Mouse (Mus musculus): ENCODE data around the gene Dcaf6. TPM values are rescaled to one million over a fixed set of nuclear protein-coding genes. Genes with fewer than 3 reads are reported as not detected.
"Not testable (repeated sequence)": the region's sequence is repeated elsewhere in the genome, so short reads cannot be mapped to it uniquely, and the experiment has no call there.

Gene Dcaf6
- polyA plus RNA-seq, 1 experiment = 26.0 TPM

GRCm38 (mm10) chr1:165342126-165342525, 118.1 kb downstream of the Dcaf6 start:
- 65% methylated on average over 7 of the region's 7 CpGs for WGBS
- Histone ChIP-seq H3K4me3 (replicated peaks; ENCODE audit: extremely low read depth, low read depth, low read length) (no peak overlapping the region), H3K4me1 (ENCODE audit: control insufficient read depth, insufficient read depth, low read length) (no peaks in the 10 kb centered on the region)
- DNase-seq = no peak
- no peak for TF ChIP-seq POLR2A (IDR thresholded peaks at IDR 0.05; ENCODE audit: borderline replicate concordance, extremely low read depth, low read depth, low read length)
- TF ChIP-seq CTCF (IDR thresholded peaks at IDR 0.05; ENCODE audit: insufficient read depth, low read length) = no peak

DNA sequence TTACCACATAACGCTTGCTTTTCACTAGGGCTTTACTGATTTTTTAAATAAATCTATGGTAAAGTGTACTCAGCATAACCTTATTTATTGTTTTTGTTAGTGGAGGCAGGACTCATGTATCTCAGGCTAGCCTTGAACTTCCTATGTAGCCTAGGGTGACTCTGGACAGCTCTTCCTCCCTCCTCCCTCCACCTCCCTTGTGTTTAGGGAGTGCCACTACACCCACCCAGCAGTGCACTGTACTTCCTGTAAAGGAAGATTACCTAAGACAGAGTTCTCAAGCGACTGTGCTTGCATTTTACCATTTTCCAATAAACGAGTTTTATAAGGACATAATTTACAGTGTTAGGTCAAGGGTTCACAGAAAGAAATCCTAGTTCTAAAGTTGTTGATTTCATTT, 127.5 kb downstream of the Dcaf6 start:
- H3K4me1 ChIP-seq (ENCODE audit: control insufficient read depth, insufficient read depth, low read length) = no peaks in the 10 kb centered on the region
- DNase-seq = no peak
- no peak overlapping the region for H3K4me3 ChIP-seq (replicated peaks; ENCODE audit: extremely low read depth, low read depth, low read length)
- TF ChIP-seq CTCF (IDR thresholded peaks at IDR 0.05; ENCODE audit: insufficient read depth, low read length) (no peak), POLR2A (IDR thresholded peaks at IDR 0.05; ENCODE audit: borderline replicate concordance, extremely low read depth, low read depth, low read length) (no peak)
- 73% methylated on average over 3 of the region's 3 CpGs for WGBS

- no peak overlapping the region for H3K4me3 ChIP-seq (replicated peaks; ENCODE audit: extremely low read depth, low read depth, low read length)
- no peak for TF ChIP-seq CTCF (IDR thresholded peaks at IDR 0.05; ENCODE audit: insufficient read depth, low read length)
- no peak for TF ChIP-seq POLR2A (IDR thresholded peaks at IDR 0.05; ENCODE audit: borderline replicate concordance, extremely low read depth, low read depth, low read length)
- no peak for DNase-seq
- H3K4me1 ChIP-seq (ENCODE audit: control insufficient read depth, insufficient read depth, low read length) = no peaks in the 10 kb centered on the region
Measured at GRCm38 (mm10) chr1:165330859-165331258, 129.4 kb downstream of the Dcaf6 start.

GRCm38 (mm10) chr1:165328384-165329289, 131.6 kb downstream of the Dcaf6 start:
- H3K4me3 ChIP-seq (replicated peaks; ENCODE audit: extremely low read depth, low read depth, low read length); DNase-seq; H3K4me1 ChIP-seq (ENCODE audit: control insufficient read depth, insufficient read depth, low read length): not testable (repeated sequence)
- WGBS = 93% methylated on average over 17 of the region's 17 CpGs

GRCm38 (mm10) chr1:165327831-165328230, 132.4 kb downstream of the Dcaf6 start:
- Histone ChIP-seq H3K4me3 (replicated peaks; ENCODE audit: extremely low read depth, low read depth, low read length) (no peak overlapping the region), H3K4me1 (ENCODE audit: control insufficient read depth, insufficient read depth, low read length) (no peaks in the 10 kb centered on the region)
- no peak for DNase-seq
- 67% methylated on average over 5 of the region's 5 CpGs for WGBS
- TF ChIP-seq POLR2A (IDR thresholded peaks at IDR 0.05; ENCODE audit: borderline replicate concordance, extremely low read depth, low read depth, low read length) = no peak
- TF ChIP-seq CTCF (IDR thresholded peaks at IDR 0.05; ENCODE audit: insufficient read depth, low read length) = no peak

DNA sequence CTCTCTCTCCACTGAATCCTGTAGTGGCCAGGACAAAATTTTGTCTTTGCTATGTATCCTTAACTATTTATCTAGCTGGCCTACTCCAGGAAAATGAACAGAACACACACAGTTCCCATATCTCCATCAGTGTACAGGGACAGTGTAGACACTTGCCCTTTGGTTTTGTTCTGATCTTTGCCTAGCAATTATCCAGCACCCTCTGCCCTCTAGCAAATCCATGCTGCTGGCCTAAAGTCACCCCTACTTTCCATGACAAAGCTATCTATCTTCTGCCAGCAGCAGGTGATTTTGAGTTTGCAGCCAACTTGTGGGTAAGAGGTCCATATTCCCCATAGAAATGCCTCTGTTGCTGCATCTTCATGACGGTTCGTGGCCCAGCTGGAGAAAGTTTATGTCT, 132.9 kb downstream of the Dcaf6 start:
- no peak for TF ChIP-seq CTCF (IDR thresholded peaks at IDR 0.05; ENCODE audit: insufficient read depth, low read length)
- no peak for TF ChIP-seq POLR2A (IDR thresholded peaks at IDR 0.05; ENCODE audit: borderline replicate concordance, extremely low read depth, low read depth, low read length)
- 73% methylated on average over 2 of the region's 2 CpGs for WGBS
- Histone ChIP-seq H3K4me3 (replicated peaks; ENCODE audit: extremely low read depth, low read depth, low read length) (no peak overlapping the region), H3K4me1 (ENCODE audit: control insufficient read depth, insufficient read depth, low read length) (no peaks in the 10 kb centered on the region)
- DNase-seq = no peak

DNA sequence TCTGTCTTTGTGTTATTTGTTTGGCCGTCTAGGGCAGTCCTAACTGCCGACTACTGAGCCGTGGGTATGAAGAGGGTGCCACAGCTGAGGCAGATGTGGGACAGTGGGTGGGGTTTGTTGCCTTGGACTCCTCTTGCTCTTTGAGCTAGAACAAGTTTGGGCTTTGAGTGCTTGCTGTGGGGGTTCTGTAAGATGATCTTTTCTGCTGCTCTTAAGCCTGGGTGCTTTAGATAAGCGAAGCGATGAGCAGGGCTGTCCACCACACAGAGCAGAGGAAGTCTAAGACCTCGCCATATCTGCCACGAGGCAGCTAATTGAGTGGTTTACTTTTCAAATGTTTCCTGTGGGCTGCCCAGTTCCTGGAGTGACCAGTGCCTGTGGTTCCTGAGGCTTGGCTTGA, 137.3 kb downstream of the Dcaf6 start:
- Histone ChIP-seq H3K4me3 (replicated peaks; ENCODE audit: extremely low read depth, low read depth, low read length) (no peak overlapping the region), H3K4me1 (ENCODE audit: control insufficient read depth, insufficient read depth, low read length) (no peaks in the 10 kb centered on the region)
- TF ChIP-seq POLR2A (IDR thresholded peaks at IDR 0.05; ENCODE audit: borderline replicate concordance, extremely low read depth, low read depth, low read length) (no peak), CTCF (IDR thresholded peaks at IDR 0.05; ENCODE audit: insufficient read depth, low read length) (no peak)
- WGBS = 40% methylated on average over 7 of the region's 7 CpGs
- no peak for DNase-seq

- Histone ChIP-seq H3K4me3 (replicated peaks; ENCODE audit: extremely low read depth, low read depth, low read length) (no peak overlapping the region), H3K4me1 (ENCODE audit: control insufficient read depth, insufficient read depth, low read length) (no peaks in the 10 kb centered on the region)
- 78% methylated on average over 7 of the region's 7 CpGs for WGBS
- TF ChIP-seq CTCF (IDR thresholded peaks at IDR 0.05; ENCODE audit: insufficient read depth, low read length) (no peak), POLR2A (IDR thresholded peaks at IDR 0.05; ENCODE audit: borderline replicate concordance, extremely low read depth, low read depth, low read length) (no peak)
- DNase-seq = no peak
Measured at GRCm38 (mm10) chr1:165321891-165322290, 138.4 kb downstream of the Dcaf6 start.

DNA sequence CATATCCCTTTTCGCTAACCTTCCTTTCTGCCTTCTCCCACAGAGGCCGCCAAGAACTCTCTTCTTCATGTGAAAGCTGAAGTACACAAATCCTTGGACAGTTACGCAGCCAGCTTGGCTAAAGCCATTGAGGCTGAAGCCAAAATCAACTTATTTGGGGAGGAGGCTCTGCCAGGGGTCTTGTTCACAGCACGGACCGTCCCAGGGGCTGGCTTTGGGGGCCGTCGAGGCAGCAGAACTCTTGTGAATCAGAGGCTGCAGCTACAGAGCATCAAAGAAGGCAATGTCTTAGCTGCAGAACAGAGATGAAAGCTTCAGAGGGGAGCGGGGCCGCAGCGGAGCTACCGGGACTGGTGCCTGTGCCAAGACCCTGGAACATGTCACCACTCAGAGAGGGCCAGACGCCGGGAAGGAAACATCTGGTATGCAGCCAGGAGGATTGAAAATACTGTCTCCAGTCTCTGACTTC, 138.8 kb downstream of the Dcaf6 start:
- DNase-seq = no peak
- no peaks in the 10 kb centered on the region for H3K4me1 ChIP-seq (ENCODE audit: control insufficient read depth, insufficient read depth, low read length)
- WGBS = 68% methylated on average over 13 of the region's 13 CpGs

More for the DNA sequence above, 138.8 kb downstream of the Dcaf6 start:
- TF ChIP-seq CTCF (IDR thresholded peaks at IDR 0.05; ENCODE audit: insufficient read depth, low read length) (no peak), POLR2A (IDR thresholded peaks at IDR 0.05; ENCODE audit: borderline replicate concordance, extremely low read depth, low read depth, low read length) (no peak)
- no peak overlapping the region for H3K4me3 ChIP-seq (replicated peaks; ENCODE audit: extremely low read depth, low read depth, low read length)
